Mouse (Mus musculus): Measurements from ENCODE around the gene Msh6. TPM values are rescaled to one million over a fixed set of nuclear protein-coding genes. Genes with fewer than 3 reads are reported as not detected.
"Not testable (repeated sequence)": the region's sequence is repeated elsewhere in the genome, so short reads cannot be mapped to it uniquely, and the experiment has no call there.

The Msh6 gene
- polyA plus RNA-seq (2015; fragmentation: Nextera tagmentation; extraction: Ambion mirVana) = 32.1 and 32.6 TPM in 2 replicates

DNA sequence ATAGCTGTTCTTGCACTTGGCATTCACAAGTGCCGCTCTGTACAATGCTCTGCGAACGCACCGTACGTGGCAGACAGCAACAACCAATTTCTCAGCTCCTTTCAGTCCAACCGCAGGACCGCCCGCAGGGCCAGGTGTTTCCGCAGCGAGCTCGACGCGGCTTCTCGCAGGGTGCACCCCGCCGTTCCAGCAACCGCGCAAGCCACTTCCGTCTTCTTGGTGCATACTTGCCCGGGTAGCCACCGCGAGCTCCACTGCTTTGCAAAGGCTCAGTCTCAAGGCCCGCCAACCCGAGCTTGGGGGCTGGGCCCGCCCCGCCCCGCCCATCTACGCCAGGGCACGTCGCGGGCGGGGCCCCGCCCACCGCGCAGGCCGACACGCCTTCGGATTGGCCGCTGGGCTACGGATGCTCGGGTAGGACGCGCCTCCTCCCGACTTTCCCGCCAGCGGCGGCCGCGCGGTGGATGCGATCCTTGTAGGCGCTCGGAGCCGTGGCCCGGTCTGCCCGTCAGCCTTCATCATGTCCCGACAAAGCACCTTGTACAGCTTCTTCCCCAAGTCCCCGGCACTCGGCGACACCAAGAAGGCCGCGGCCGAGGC lies at the start of gene Msh6:
Msh6 (plus strand) TSS at position 434 of the 600 bp plus-strand sequence.
- no peaks in the 10 kb centered on the region for H3K9me3 ChIP-seq
- no peaks in the 10 kb centered on the region for H3K27me3 ChIP-seq
- under 1% methylated on average over 56 of the region's 63 CpGs for WGBS
- peak within 1 kb of the TSS; percentile 81 for H3K4me2 ChIP-seq
- H3K4me1 ChIP-seq (replicated peaks) = peaks cover 20% of the 10 kb centered on the region
- peaks cover 6% of the 10 kb centered on the region for H3K36me3 ChIP-seq
- peak within 1 kb of the TSS; percentile 77 for H3K4me3 ChIP-seq
- H3K9ac ChIP-seq = peak within 1 kb of the TSS; percentile 91
- H3K27ac ChIP-seq = peak within 1 kb of the TSS; percentile 93
- ATAC-seq (ENCODE audit: low FRiP score) = peak; percentile 99

GRCm38 (mm10) chr17:87934326-87934725 lies 40.5 kb upstream of the Msh6 start:
- Histone ChIP-seq H3K27ac (no peak overlapping the region), H3K27me3 (no peaks in the 10 kb centered on the region), H3K9ac (no peak overlapping the region), H3K4me1 (replicated peaks) (no peaks in the 10 kb centered on the region), H3K9me3 (no peaks in the 10 kb centered on the region), H3K36me3 (no peaks in the 10 kb centered on the region), H3K4me2 (no peak overlapping the region), H3K4me3 (no peak overlapping the region)
- ATAC-seq (ENCODE audit: low FRiP score) = no peak
- WGBS = 87% methylated on average over 10 of the region's 10 CpGs

DNA sequence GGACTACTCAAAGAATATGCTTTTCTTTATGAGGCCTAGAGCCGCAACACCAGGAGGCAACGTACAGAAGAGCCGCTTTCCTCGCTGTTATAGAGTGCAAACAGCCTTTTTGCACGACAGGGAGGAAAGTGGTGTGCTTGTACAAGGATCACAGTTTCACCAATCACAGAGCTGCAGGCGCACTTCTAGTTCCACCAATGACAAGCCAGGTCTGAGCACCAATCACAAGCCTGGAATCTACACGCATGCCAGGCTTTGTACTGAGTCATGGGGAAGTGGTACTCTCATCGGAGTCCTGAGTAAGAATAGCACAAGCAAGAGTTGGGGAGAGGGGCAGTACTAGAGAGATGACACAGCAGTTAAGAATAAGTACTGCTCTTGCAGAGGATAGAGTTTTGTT lies 40.1 kb upstream of the Msh6 start:
- no peaks in the 10 kb centered on the region for H3K36me3 ChIP-seq
- no peak overlapping the region for H3K4me3 ChIP-seq
- no peaks in the 10 kb centered on the region for H3K27me3 ChIP-seq
- H3K9me3 ChIP-seq = no peaks in the 10 kb centered on the region
- ATAC-seq (ENCODE audit: low FRiP score) = no peak
- no peak overlapping the region for H3K27ac ChIP-seq
- 89% methylated on average over 8 of the region's 8 CpGs for WGBS
- no peak overlapping the region for H3K4me2 ChIP-seq
- no peaks in the 10 kb centered on the region for H3K4me1 ChIP-seq (replicated peaks)
- H3K9ac ChIP-seq = no peak overlapping the region

DNA sequence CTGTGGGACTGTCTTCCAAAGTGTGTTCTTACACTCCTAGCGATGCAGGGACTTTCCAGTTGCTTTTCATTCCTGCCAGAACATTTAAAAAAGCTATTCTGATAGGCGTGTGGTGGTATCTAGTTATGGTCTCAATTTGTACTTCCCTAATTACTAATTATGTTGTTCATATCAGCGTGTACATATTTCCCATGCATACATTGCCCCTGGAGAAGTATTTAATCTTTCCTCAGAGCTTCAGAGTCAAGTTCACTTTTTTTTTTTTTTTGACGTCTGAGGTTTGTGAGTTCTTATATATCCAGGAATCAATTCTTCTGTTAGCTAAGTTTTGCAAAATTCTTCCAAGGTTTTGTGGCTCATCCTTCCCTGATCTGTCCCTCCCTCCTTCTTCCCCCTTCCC lies 38.7 kb upstream of the Msh6 start:
- ATAC-seq (ENCODE audit: low FRiP score) = no peak
- 89% methylated on average over 4 of the region's 4 CpGs for WGBS
- no peak overlapping the region for H3K27ac ChIP-seq
- no peaks in the 10 kb centered on the region for H3K36me3 ChIP-seq
- H3K4me2 ChIP-seq = no peak overlapping the region
- H3K9me3 ChIP-seq = no peaks in the 10 kb centered on the region
- H3K4me1 ChIP-seq (replicated peaks) = no peaks in the 10 kb centered on the region
- no peak overlapping the region for H3K9ac ChIP-seq
- H3K4me3 ChIP-seq = no peak overlapping the region
- no peaks in the 10 kb centered on the region for H3K27me3 ChIP-seq

DNA sequence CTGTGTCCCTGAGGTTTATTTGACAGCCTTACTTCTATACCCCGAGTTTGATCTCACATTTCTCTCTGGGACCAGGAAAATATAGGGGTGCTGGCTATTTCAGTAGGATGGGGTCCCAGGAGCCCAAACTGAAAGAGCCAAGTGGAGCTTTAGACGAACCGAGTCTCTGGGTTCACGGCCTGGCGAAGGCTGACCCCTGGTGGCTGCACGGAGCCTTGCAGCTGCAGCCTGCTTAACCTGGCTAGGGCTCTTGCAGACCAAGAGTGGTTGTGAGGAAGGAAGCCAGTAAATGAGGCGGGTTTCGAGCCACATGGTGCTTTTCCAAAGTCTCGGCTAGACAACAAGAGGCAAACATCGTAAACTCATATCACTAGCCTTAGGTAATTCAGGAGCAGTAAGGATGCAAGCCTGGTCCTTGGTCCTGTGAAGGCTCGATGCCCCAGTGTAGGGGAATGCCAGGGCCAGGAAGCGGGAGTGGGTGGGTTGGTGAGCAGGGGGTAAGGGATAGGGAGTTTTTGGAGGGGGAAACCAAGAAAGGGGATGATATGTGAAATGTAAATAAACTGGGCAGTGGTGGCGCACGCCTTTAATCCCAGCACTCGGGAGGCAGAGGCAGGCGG lies 25.8 kb upstream of the Msh6 start:
- WGBS = 45% methylated on average over 16 of the region's 16 CpGs

DNA sequence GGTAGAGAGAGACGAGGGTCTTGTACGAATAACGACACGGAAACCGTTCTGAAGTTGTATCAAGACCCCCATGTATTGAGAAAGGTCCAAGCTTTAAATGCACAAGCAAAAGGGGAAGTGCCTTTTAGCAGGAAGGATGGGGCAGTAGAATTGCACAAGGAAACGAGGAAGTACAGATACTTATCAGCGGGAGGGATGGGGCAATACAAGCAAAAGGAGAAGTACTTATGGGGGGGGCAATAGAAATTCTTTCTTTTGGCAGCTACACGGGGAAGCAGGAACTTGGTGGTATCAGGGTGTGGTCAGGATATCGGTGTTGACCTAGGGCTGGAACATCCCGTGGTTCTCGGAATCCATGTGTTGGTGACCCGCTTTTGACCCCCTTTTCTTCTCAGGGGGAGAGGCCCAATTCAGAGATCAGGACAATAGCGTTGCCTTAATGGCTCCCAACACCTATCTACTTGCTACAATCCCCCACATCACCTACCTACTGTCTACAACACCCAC lies 20.2 kb upstream of the Msh6 start:
- 97% methylated on average over 13 of the region's 13 CpGs for WGBS
- H3K27ac ChIP-seq; H3K4me1 ChIP-seq (replicated peaks); H3K4me2 ChIP-seq; ATAC-seq (ENCODE audit: low FRiP score); H3K36me3 ChIP-seq; H3K4me3 ChIP-seq; H3K9me3 ChIP-seq; H3K9ac ChIP-seq; H3K27me3 ChIP-seq: not testable (repeated sequence)

More for the DNA sequence above, 25.8 kb upstream of the Msh6 start:
- Histone ChIP-seq H3K27me3 (no peaks in the 10 kb centered on the region), H3K4me3 (no peak overlapping the region), H3K9ac (no peak overlapping the region), H3K36me3 (no peaks in the 10 kb centered on the region), H3K4me1 (replicated peaks) (no peaks in the 10 kb centered on the region), H3K4me2 (no peak overlapping the region), H3K27ac (no peak overlapping the region), H3K9me3 (no peaks in the 10 kb centered on the region)
- ATAC-seq (ENCODE audit: low FRiP score) = no peak

DNA sequence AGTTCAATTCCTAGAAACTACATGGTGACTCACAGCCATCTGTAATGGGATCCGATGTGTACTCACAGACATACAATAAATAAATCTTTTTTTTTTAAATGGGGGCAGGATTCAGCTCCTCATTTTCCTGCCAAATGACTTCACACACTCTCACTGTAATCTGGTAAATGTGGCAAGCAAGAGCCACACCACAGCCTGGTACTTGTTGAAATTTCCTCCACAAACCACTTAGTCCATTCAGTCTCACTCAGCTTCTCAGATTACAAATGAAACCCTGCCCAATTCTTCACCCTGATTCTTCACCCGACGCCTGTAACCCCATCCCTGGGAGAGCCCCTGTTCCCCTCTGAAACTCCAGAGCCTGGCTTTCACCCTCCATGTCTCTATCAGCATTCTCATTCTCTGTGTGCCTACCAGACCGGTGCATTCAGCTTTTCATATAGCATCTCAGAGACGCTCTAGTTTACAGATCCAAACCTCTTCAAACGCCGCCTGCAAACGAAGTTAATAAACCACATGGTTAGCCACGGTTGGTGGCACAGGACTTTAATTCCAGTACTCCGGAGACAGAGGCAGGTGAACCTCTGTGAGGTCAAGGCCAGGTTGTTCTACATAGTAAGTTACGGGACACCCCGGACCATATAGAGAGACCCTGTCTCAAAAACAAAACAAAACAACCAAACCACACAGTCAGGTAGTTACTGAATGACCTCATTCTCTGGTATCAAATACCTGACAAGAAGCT lies 17.6 kb upstream of the Msh6 start:
- H3K4me2 ChIP-seq = no peak overlapping the region
- H3K36me3 ChIP-seq = no peaks in the 10 kb centered on the region
- H3K4me3 ChIP-seq = no peak overlapping the region
- WGBS = 78% methylated on average over 12 of the region's 12 CpGs
- ATAC-seq (ENCODE audit: low FRiP score) = no peak
- no peaks in the 10 kb centered on the region for H3K27me3 ChIP-seq
- H3K27ac ChIP-seq = no peak overlapping the region
- H3K4me1 ChIP-seq (replicated peaks) = no peaks in the 10 kb centered on the region
- no peak overlapping the region for H3K9ac ChIP-seq
- H3K9me3 ChIP-seq = 0 out of 2 replicates have a peak, but pooled peaks cover 5% of the 10 kb centered on the region

GRCm38 (mm10) chr17:87958283-87958682 lies 16.6 kb upstream of the Msh6 start:
- H3K9me3 ChIP-seq = 0 out of 2 replicates have a peak, but pooled peaks cover 5% of the 10 kb centered on the region
- no peak overlapping the region for H3K27ac ChIP-seq
- WGBS = 60% methylated on average over 8 of the region's 8 CpGs
- H3K36me3 ChIP-seq = no peaks in the 10 kb centered on the region
- ATAC-seq (ENCODE audit: low FRiP score) = no peak
- no peak overlapping the region for H3K4me3 ChIP-seq
- H3K9ac ChIP-seq = no peak overlapping the region
- no peaks in the 10 kb centered on the region for H3K27me3 ChIP-seq
- no peak overlapping the region for H3K4me2 ChIP-seq
- H3K4me1 ChIP-seq (replicated peaks) = no peaks in the 10 kb centered on the region

GRCm38 (mm10) chr17:87959406-87959805 lies 15.5 kb upstream of the Msh6 start:
- not testable (repeated sequence) for ATAC-seq (ENCODE audit: low FRiP score); H3K27me3 ChIP-seq; H3K27ac ChIP-seq; H3K4me2 ChIP-seq; H3K4me1 ChIP-seq (replicated peaks); H3K36me3 ChIP-seq; H3K4me3 ChIP-seq; H3K9ac ChIP-seq; H3K9me3 ChIP-seq
- 97% methylated on average over 11 of the region's 11 CpGs for WGBS

DNA sequence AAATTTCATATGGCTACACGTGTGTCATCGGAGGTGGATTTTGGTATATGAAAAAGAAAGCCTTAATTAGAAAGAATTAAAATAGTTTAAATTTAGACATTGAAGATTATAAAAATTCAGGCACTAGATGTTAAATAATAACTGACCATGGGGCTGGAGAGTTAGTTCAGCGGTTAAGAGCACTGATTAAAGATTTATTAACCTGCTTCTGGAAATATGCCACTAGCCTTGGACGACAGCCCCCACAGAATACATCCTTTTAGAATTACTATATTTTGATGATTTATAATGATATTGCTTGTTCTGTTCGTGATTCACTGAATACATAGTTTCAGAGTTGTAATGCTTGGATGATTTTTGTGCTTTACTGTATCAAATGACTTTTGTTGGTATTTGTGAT lies 14.9 kb upstream of the Msh6 start:
- not testable (repeated sequence) for H3K4me3 ChIP-seq; H3K27me3 ChIP-seq; H3K4me1 ChIP-seq (replicated peaks); H3K9me3 ChIP-seq; H3K36me3 ChIP-seq; H3K27ac ChIP-seq; ATAC-seq (ENCODE audit: low FRiP score); H3K4me2 ChIP-seq; H3K9ac ChIP-seq
- WGBS = 89% methylated on average over 5 of the region's 5 CpGs

DNA sequence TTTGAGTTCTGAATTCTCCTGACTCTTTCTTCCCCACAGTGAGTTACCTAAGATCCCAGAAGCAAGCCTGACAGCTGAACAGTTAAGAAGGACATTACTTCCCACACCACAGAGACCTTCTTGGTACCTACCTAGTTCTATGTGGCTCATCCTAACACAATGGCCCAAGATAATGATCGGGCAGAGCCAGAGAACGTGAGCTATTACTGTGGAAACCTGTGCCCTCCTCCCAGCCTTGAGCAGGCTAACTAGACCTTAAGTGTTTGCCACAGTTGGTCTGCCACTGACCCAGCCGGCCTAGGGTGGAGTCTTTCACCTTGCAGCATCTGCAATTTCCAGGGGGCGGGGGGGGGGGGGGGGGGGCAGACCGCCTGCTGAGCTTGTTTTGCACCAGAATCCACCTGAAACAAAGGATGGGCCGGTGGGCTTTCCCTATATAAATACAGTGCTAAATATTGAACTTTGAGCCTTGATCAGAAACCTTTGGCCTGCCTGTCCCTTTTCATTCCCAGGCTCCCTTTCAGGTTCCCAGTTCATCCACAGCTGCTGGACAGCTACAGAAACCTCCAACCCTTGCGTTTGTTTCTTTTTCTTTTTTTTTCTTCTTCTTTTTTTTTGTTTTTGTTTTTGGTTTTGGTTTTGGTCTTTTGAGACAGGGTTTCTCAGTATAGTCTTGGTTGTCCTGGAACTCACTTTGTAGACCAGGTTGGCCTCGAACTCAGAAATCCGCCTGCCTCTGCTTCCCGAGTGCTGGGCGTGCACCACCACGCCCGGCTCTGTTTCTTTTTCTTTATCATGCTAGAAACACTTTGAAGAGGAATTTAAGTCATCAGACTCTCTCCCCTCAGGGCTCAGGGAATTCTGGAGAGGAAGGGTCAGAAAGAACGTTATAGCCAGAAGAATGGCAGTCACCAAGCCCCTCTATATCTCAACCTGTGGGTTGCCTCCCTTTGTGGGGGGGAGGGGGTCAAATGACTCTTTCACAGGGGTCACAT lies 11.5 kb upstream of the Msh6 start:
- 0 out of 2 replicates have a peak, but pooled peaks cover 5% of the 10 kb centered on the region for H3K9me3 ChIP-seq
- H3K4me3 ChIP-seq = no peak overlapping the region
- no peak for ATAC-seq (ENCODE audit: low FRiP score)
- no peaks in the 10 kb centered on the region for H3K27me3 ChIP-seq
- no peaks in the 10 kb centered on the region for H3K4me1 ChIP-seq (replicated peaks)
- H3K9ac ChIP-seq = no peak overlapping the region
- no peak overlapping the region for H3K27ac ChIP-seq
- no peaks in the 10 kb centered on the region for H3K36me3 ChIP-seq
- H3K4me2 ChIP-seq = no peak overlapping the region
- 86% methylated on average over 14 of the region's 14 CpGs for WGBS

Data from hindbrain, embryonic 13.5 days (tissue).